Mouse (Mus musculus) effector memory CD4-positive, alpha-beta T cell, adult 7 months (primary cell): ENCODE data around the gene Pqlc2. TPM values are rescaled to one million over a fixed set of nuclear protein-coding genes. Genes with fewer than 3 reads are reported as not detected.

ENCODE experiments used
- polyA plus RNA-seq: library from polyadenylated mRNA; unstranded; fragments of 100-300 nt; shearing (Covaris generic); gene quantifications from one replicate; pipeline ENCODE4 v1.2.1, GENCODE M21; 2017

The Pqlc2 gene
- polyA plus RNA-seq, result 4.2 TPM

GRCm38 (mm10) chr4:139310171-139310898 is at the start of gene Pqlc2, which contains the start of gene Akr7a5:
TSS of gene Pqlc2 (minus strand) at chr4:139310708.
TSS of gene Akr7a5 (plus strand) at chr4:139310744.

GRCm38 (mm10) chr4:139351931-139352711 is 41.6 kb upstream of the Pqlc2 start, which contains the start of the genes Mrto4, Emc1 and Ubr4:
TSS of gene Mrto4 (minus strand) at chr4:139352576.
TSS of gene Emc1 (plus strand) at chr4:139352587.
TSS of gene Ubr4 (plus strand) at chr4:139352609.

Other genes with a start within 250 kb of the Pqlc2 start
- not detected for gene Htr6, start 235.1 kb downstream of the Pqlc2 start, polyA plus RNA-seq
- not detected for gene Nbl1, start 217.7 kb downstream of the Pqlc2 start, polyA plus RNA-seq
- gene Minos1, start 179.6 kb downstream of the Pqlc2 start, polyA plus RNA-seq, result 244 TPM
- gene Capzb, start 117.8 kb downstream of the Pqlc2 start, polyA plus RNA-seq, result 579 TPM
- gene Akr7a5, start within 50 bp of the Pqlc2 start, polyA plus RNA-seq, result 29.3 TPM
- gene Mrto4, start 41.9 kb upstream of the Pqlc2 start, polyA plus RNA-seq, result 61.1 TPM
- gene Emc1, start 41.9 kb upstream of the Pqlc2 start, polyA plus RNA-seq, result 39.1 TPM
- 57.7 TPM for gene Ubr4, start 41.9 kb upstream of the Pqlc2 start, polyA plus RNA-seq
- 5.5 TPM for gene Iffo2, start 219.8 kb upstream of the Pqlc2 start, polyA plus RNA-seq